Mouse (Mus musculus): ENCODE measurements at regions not wholly inside any gene's neighbourhood (a gene's known extent, or its start where the extent isn't known, plus 50 kb on each side); places are given as distances from the start of the nearest gene placed in this dataset.

DNA sequence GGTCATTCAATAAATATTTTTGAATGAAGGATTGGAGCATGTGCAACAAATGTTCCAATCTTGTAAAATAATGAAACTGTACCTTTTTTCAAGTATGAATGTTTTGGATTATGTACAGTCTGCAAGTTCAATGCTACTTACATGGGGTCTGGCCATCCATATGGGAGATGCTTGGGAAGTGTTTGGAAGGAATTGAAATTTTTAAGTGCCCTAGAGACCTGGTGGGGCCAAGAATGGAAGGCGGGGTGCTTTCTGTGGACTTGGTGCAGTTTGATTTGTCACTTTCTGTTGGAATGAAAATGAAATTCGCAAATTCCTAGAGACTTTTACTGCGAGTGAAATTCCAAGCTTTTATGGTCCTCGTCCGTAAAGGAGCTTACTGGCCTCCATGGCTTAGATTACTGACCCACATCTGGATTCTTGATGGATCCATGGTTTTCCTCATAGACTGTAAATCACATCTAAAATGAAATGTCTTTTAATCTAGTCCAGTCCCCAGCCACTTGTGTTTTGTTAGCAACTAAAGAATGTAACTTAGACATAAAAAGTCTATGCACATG, 90.3 kb upstream of the 1810046K07Rik start:
- Histone ChIP-seq H3K4me2 (ENCODE audit: low read depth) (no peak overlapping the region), H3K4me3 (ENCODE audit: low read depth, low read length) (no peak overlapping the region), H3K9ac (ENCODE audit: low read length) (no peak overlapping the region), H3K36me3 (ENCODE audit: control insufficient read depth, insufficient read depth, low read length) (no peaks in the 10 kb centered on the region), H3K27ac (ENCODE audit: low read depth, low read length) (no peak overlapping the region), H3K9me3 (ENCODE audit: control insufficient read depth, low read length) (no peaks in the 10 kb centered on the region), H3K27me3 (ENCODE audit: control insufficient read depth, insufficient read depth, low read length) (no peaks in the 10 kb centered on the region), H3K4me1 (ENCODE audit: control insufficient read depth, insufficient read depth, low read length) (no peaks in the 10 kb centered on the region)
- WGBS: 73% methylated on average over 5 of the region's 5 CpGs
- ATAC-seq (ENCODE audit: insufficient read depth, low FRiP score, low TSS enrichment) (no peak), DNase-seq (ENCODE audit: low spot score) (no peak)

DNA sequence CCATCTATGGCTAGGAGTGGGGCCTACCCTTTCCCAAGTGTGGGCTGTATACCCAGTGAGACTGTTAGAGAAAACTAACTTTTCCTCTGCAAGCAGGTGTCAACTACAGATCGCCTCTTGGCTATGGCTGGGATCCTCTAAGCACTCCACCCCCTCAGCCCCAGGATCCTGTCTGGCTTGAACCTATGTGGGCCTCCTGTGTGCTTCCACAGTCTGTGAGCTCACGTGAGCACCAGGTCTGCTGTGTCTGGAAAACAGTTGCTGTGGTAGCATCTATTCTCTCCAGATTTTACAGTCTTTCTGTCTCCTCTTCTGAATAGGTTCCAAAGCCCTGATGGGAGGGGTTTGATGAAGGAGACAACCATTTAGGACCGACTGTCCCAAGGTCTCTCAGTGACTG, 93.8 kb upstream of the 1810046K07Rik start:
- Histone ChIP-seq H3K27ac (ENCODE audit: low read depth, low read length) (no peak overlapping the region), H3K36me3 (ENCODE audit: control insufficient read depth, insufficient read depth, low read length) (no peaks in the 10 kb centered on the region), H3K4me3 (ENCODE audit: low read depth, low read length) (no peak overlapping the region), H3K9ac (ENCODE audit: low read length) (no peak overlapping the region), H3K27me3 (ENCODE audit: control insufficient read depth, insufficient read depth, low read length) (no peaks in the 10 kb centered on the region), H3K9me3 (ENCODE audit: control insufficient read depth, low read length) (no peaks in the 10 kb centered on the region), H3K4me1 (ENCODE audit: control insufficient read depth, insufficient read depth, low read length) (no peaks in the 10 kb centered on the region), H3K4me2 (ENCODE audit: low read depth) (no peak overlapping the region)
- 59% methylated on average over 3 of the region's 3 CpGs for WGBS
- no peak for ATAC-seq (ENCODE audit: insufficient read depth, low FRiP score, low TSS enrichment)
- peak; percentile 17 for DNase-seq (ENCODE audit: low spot score)

DNA sequence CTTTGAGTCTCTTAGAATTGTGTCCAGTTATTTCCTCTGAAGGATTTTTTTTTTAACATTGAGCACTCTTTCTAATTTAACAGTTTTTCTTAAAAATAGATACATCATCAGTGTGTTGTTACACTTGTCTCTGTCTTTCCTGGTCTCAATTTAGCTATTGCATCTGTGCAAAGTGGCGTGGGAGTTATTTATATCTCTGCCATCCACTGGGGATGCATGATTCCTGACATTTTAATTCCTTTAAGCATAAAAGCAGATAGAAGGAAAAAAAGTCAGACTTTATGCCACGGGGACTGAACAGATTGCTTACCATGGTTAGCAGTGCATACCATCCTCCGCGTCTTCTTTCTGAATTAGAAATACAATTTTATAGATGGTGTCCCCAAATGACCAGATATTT, 94.6 kb upstream of the 1810046K07Rik start:
- DNase-seq (ENCODE audit: low spot score) (no peak), ATAC-seq (ENCODE audit: insufficient read depth, low FRiP score, low TSS enrichment) (no peak)
- H3K4me1 ChIP-seq (ENCODE audit: control insufficient read depth, insufficient read depth, low read length): no peaks in the 10 kb centered on the region
- H3K4me3 ChIP-seq (ENCODE audit: low read depth, low read length): no peak overlapping the region
- no peaks in the 10 kb centered on the region for H3K36me3 ChIP-seq (ENCODE audit: control insufficient read depth, insufficient read depth, low read length)
- H3K9ac ChIP-seq (ENCODE audit: low read length): no peak overlapping the region
- no peak overlapping the region for H3K4me2 ChIP-seq (ENCODE audit: low read depth)
- H3K27ac ChIP-seq (ENCODE audit: low read depth, low read length): no peak overlapping the region
- H3K9me3 ChIP-seq (ENCODE audit: control insufficient read depth, low read length): no peaks in the 10 kb centered on the region
- no peaks in the 10 kb centered on the region for H3K27me3 ChIP-seq (ENCODE audit: control insufficient read depth, insufficient read depth, low read length)
- WGBS: 81% methylated on average over 4 of the region's 4 CpGs

DNA sequence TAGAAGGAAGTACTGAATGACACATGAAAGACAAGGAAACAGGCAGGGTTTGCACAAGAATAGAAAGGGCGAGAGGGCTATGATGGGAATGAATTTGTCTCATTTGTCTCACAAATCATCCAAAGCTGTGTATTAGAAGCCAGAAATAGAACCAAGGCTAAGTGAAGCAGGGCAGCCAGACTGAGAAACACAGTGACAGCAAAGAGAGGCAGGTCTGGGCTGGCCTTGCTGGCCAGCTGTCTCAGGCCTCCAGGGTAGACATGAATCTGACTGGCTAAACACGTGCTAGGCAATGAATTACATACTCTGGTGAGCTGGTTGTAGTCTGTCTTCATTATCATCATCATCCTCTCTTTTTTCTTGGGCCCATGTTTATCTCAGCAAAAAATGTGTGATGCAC, 101.7 kb upstream of the 1810046K07Rik start:
- no peak overlapping the region for H3K4me3 ChIP-seq (ENCODE audit: low read depth, low read length)
- no peaks in the 10 kb centered on the region for H3K27me3 ChIP-seq (ENCODE audit: control insufficient read depth, insufficient read depth, low read length)
- no peak for DNase-seq (ENCODE audit: low spot score)
- no peaks in the 10 kb centered on the region for H3K9me3 ChIP-seq (ENCODE audit: control insufficient read depth, low read length)
- H3K27ac ChIP-seq (ENCODE audit: low read depth, low read length): no peak overlapping the region
- H3K4me1 ChIP-seq (ENCODE audit: control insufficient read depth, insufficient read depth, low read length): no peaks in the 10 kb centered on the region
- WGBS: 74% methylated on average over 2 of the region's 2 CpGs
- H3K9ac ChIP-seq (ENCODE audit: low read length): no peak overlapping the region
- H3K4me2 ChIP-seq (ENCODE audit: low read depth): no peak overlapping the region
- H3K36me3 ChIP-seq (ENCODE audit: control insufficient read depth, insufficient read depth, low read length): no peaks in the 10 kb centered on the region
- ATAC-seq (ENCODE audit: insufficient read depth, low FRiP score, low TSS enrichment): no peak

DNA sequence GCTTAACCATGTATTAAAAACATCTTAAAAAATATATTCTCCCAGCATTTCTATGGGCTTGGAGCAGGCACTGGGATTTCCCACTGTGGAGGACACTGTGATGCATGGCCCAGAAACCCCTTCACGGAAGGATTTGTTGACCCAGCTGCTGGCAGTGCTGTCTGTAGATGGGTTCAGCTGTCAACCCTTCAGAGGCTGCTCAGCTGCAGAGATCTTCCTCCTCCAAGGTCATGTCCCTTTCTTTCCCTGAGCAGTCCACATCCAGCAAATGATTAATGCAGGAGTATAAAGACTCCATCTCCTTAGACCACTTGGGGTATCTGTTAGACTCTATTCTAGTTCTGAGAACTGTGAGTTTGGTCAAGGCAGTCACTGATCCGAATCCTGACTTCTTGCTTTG, 108.4 kb upstream of the 1810046K07Rik start:
- no peak overlapping the region for H3K27ac ChIP-seq (ENCODE audit: low read depth, low read length)
- ATAC-seq (ENCODE audit: insufficient read depth, low FRiP score, low TSS enrichment) (no peak), DNase-seq (ENCODE audit: low spot score) (peak; percentile 32)
- WGBS: 62% methylated on average over 2 of the region's 2 CpGs
- no peaks in the 10 kb centered on the region for H3K27me3 ChIP-seq (ENCODE audit: control insufficient read depth, insufficient read depth, low read length)
- H3K4me2 ChIP-seq (ENCODE audit: low read depth): no peak overlapping the region
- H3K36me3 ChIP-seq (ENCODE audit: control insufficient read depth, insufficient read depth, low read length): no peaks in the 10 kb centered on the region
- no peak overlapping the region for H3K4me3 ChIP-seq (ENCODE audit: low read depth, low read length)
- no peaks in the 10 kb centered on the region; the same call in 1 of the 2 replicates for H3K4me1 ChIP-seq (ENCODE audit: control insufficient read depth, insufficient read depth, low read length)
- no peaks in the 10 kb centered on the region for H3K9me3 ChIP-seq (ENCODE audit: control insufficient read depth, low read length)
- no peak overlapping the region for H3K9ac ChIP-seq (ENCODE audit: low read length)

DNA sequence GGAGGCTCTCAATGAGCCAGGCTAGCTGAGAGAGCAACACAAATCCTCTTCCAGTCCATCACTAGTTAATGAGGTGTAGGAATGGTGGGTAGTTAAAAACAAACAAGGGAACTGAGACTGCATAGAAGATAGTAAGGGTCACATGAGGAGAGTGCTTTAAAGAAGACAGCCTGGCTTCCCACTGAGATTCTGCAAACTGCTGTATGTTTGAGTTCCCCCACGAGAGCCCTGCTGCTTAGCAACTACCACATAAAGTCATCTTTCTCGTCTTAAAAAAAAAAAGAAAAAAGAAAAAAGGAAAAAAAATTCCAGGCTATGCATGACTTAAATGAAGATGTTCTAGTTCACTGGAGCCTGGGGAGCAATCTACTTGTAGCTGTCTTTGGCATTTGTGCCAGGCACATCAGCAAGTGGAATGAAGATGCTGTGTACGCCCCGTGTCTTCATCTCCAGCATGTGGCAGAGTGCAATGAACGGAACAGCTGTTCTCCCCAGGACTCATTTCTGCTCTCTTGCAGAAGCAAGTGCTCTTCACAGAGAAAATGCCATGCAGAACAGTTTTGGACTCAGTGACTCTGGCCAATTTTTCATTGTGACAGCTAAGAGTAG, 113.2 kb upstream of the 1810046K07Rik start:
- no peaks in the 10 kb centered on the region for H3K27me3 ChIP-seq (ENCODE audit: control insufficient read depth, insufficient read depth, low read length)
- no peak overlapping the region for H3K27ac ChIP-seq (ENCODE audit: low read depth, low read length)
- DNase-seq (ENCODE audit: low spot score) (peak; percentile 38), ATAC-seq (ENCODE audit: insufficient read depth, low FRiP score, low TSS enrichment) (no peak)
- no peaks in the 10 kb centered on the region; the same call in 1 of the 2 replicates for H3K4me1 ChIP-seq (ENCODE audit: control insufficient read depth, insufficient read depth, low read length)
- WGBS: 20% methylated on average over 5 of the region's 5 CpGs
- H3K36me3 ChIP-seq (ENCODE audit: control insufficient read depth, insufficient read depth, low read length): no peaks in the 10 kb centered on the region
- H3K9ac ChIP-seq (ENCODE audit: low read length): no peak overlapping the region
- H3K4me2 ChIP-seq (ENCODE audit: low read depth): no peak overlapping the region
- no peak overlapping the region for H3K4me3 ChIP-seq (ENCODE audit: low read depth, low read length)
- no peaks in the 10 kb centered on the region for H3K9me3 ChIP-seq (ENCODE audit: control insufficient read depth, low read length)

DNA sequence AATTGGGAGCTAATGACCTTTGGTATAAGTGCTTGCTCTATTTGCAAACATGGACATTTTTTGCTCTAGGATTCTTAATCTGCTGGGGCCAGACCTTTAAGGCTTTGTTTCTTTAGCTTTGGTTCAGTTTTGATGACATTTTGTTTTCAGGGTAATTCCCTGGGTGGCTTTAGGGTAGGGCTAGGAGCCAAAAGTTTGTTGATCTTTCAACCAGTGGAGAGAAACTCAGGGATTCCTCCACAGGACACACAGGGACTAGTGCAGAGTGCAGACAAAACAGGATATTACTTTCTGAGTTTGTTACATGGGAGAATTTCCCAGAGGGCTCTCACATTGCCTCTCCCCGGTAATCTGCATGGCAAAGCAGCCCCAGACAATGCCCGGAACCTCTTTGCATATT, 127.0 kb upstream of the 1810046K07Rik start:
- no peak for ATAC-seq (ENCODE audit: insufficient read depth, low FRiP score, low TSS enrichment)
- H3K4me1 ChIP-seq (ENCODE audit: control insufficient read depth, insufficient read depth, low read length): no peaks in the 10 kb centered on the region
- H3K9ac ChIP-seq (ENCODE audit: low read length): no peak overlapping the region
- H3K27ac ChIP-seq (ENCODE audit: low read depth, low read length): no peak overlapping the region
- H3K27me3 ChIP-seq (ENCODE audit: control insufficient read depth, insufficient read depth, low read length): no peaks in the 10 kb centered on the region
- H3K4me2 ChIP-seq (ENCODE audit: low read depth): no peak overlapping the region
- H3K9me3 ChIP-seq (ENCODE audit: control insufficient read depth, low read length): no peaks in the 10 kb centered on the region
- H3K4me3 ChIP-seq (ENCODE audit: low read depth, low read length): no peak overlapping the region
- H3K36me3 ChIP-seq (ENCODE audit: control insufficient read depth, insufficient read depth, low read length): no peaks in the 10 kb centered on the region
- no peak for DNase-seq (ENCODE audit: low spot score)
- WGBS: 44% methylated on average over 2 of the region's 2 CpGs

DNA sequence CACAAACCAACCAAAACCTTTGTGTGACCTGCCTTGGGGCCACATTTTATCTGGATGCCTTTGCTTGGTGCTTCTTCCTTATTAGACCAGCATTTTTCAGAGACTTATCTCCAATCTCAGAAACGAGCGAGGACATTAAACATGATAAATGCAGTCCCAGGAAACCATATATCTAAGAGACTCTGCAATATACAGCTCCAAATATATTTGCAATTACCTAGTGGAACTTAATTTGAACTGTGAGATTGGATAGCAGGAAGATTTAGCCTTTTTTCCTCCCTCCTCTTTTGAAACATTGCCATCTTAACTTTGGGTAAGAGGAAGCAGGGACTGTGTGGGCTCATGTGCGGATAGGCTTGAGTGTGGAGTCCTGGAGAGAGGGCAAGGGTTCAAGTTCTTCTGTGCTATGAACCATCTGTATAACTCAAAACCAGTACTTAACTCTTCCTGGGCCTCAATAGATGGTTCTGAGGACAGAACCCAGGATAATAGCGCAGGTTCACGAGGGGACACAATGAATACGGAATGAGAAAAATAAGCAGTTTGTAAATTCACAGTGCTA, 133.8 kb upstream of the 1810046K07Rik start:
- no peak overlapping the region for H3K4me3 ChIP-seq (ENCODE audit: low read depth, low read length)
- WGBS: 89% methylated on average over 6 of the region's 6 CpGs
- DNase-seq (ENCODE audit: low spot score): no peak
- no peak overlapping the region for H3K4me2 ChIP-seq (ENCODE audit: low read depth)
- no peak overlapping the region for H3K9ac ChIP-seq (ENCODE audit: low read length)
- H3K4me1 ChIP-seq (ENCODE audit: control insufficient read depth, insufficient read depth, low read length): no peaks in the 10 kb centered on the region
- no peaks in the 10 kb centered on the region for H3K27me3 ChIP-seq (ENCODE audit: control insufficient read depth, insufficient read depth, low read length)
- ATAC-seq (ENCODE audit: insufficient read depth, low FRiP score, low TSS enrichment): no peak
- H3K27ac ChIP-seq (ENCODE audit: low read depth, low read length): no peak overlapping the region
- H3K36me3 ChIP-seq (ENCODE audit: control insufficient read depth, insufficient read depth, low read length): no peaks in the 10 kb centered on the region
- no peaks in the 10 kb centered on the region for H3K9me3 ChIP-seq (ENCODE audit: control insufficient read depth, low read length)

DNA sequence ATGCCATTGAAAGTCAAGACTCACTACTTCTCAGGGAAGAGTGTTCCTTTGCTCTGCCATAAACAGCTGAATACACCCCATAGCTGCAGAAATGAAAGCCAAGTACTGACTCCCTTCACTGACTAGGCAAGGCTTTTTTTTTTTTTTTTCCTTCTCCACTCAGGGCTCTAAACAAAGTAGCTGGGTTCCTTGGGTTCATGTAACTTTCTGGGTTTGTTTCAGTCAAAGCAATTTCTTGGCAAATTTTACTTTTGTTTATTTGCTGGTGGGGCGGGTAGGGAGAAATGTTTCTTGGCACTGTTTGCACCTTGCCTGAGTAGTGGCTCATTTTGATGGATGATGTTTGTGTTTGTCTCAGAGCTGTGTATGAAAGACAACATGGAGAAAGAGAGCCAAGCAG, 141.3 kb upstream of the 1810046K07Rik start:
- no peak overlapping the region for H3K9ac ChIP-seq (ENCODE audit: low read length)
- H3K36me3 ChIP-seq (ENCODE audit: control insufficient read depth, insufficient read depth, low read length): no peaks in the 10 kb centered on the region
- H3K4me1 ChIP-seq (ENCODE audit: control insufficient read depth, insufficient read depth, low read length): no peaks in the 10 kb centered on the region
- no peak for DNase-seq (ENCODE audit: low spot score)
- no peaks in the 10 kb centered on the region for H3K9me3 ChIP-seq (ENCODE audit: control insufficient read depth, low read length)
- no peak overlapping the region for H3K27ac ChIP-seq (ENCODE audit: low read depth, low read length)
- no peak overlapping the region for H3K4me3 ChIP-seq (ENCODE audit: low read depth, low read length)
- no peak overlapping the region for H3K4me2 ChIP-seq (ENCODE audit: low read depth)
- H3K27me3 ChIP-seq (ENCODE audit: control insufficient read depth, insufficient read depth, low read length): no peaks in the 10 kb centered on the region
- no peak for ATAC-seq (ENCODE audit: insufficient read depth, low FRiP score, low TSS enrichment)
- 72% methylated on average over 1 of the region's 1 CpGs for WGBS
